Mouse (Mus musculus): Measurements from ENCODE around the gene Atp6ap2.

DNA sequence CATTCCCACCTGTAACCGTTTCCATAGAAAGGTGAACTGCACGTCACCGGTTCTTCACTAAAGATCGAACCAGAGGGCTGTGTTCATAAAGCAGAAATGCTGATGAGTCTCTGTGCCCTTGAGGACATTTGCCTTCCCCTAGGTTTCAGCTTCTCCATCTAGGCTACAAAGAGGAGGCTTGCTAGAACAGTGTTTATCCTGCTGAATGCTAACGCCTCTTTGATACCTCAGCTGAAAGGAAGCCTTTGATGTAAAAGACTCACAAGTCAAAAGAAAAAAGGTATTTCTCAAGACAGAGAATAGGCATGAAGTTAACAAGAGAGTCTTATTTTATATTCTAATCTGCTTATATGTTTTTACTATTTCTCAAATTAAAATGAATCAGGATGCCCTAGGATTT lies 4.3 kb upstream of the Atp6ap2 start:
- no peak for TF ChIP-seq GATA1 (IDR thresholded peaks at IDR 0.05; ENCODE audit: borderline replicate concordance, low read length)
- no peak for TF ChIP-seq FLI1 (IDR thresholded peaks at IDR 0.05; ENCODE audit: low read length)
